Mouse (Mus musculus): ENCODE results near the gene Mettl7b. TPM values are rescaled to one million over a fixed set of nuclear protein-coding genes. Genes with fewer than 3 reads are reported as not detected.

The Mettl7b gene
- polyA plus RNA-seq, 2 experiments, result 0.21 to 0.24 TPM

DNA sequence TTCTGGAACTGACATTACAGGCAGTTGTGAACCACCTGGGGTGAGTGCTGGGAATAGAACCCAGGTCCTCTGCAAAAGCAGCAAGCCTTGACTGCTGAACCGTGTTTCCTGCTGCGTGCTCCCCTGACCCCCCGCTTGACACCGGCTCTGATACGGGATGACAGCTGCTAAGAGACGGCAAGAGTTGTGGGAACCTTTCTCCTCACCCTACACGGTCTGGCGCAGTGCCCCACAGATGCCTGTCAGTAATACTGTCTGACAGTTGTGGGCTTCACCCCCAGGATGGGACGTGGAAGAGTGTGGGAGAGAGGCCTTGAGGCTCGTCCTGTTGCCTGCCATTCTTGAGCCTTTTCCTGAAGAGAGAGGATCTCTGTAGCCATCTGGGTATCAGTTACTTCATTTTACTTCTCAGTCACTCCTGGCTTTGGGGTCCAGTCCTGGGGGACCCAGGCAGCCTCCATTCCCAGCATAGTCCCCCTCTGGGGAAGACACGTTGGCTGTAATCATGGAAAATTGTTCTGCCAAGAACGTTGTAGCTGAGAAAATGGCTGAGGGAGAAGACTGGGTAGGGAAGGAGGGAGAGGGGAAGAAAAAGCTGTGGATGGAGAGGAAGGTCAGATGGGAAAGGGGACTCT lies 22.9 kb downstream of the Mettl7b start:
- Histone ChIP-seq H3K9ac (ENCODE audit: low read depth, low read length, severe bottlenecking) (no peak overlapping the region), H3K4me2 (replicated peaks; ENCODE audit: low read depth, low read length, severe bottlenecking) (no peak overlapping the region), H3K27me3 (ENCODE audit: control insufficient read depth, insufficient read depth, low read length) (peaks cover 33% of the 10 kb centered on the region), H3K27ac (replicated peaks; ENCODE audit: low read depth, low read length) (no peak overlapping the region), H3K9me3 (ENCODE audit: control insufficient read depth, low read length) (no peaks in the 10 kb centered on the region), H3K36me3 (ENCODE audit: control insufficient read depth, insufficient read depth, low read length) (no peaks in the 10 kb centered on the region), H3K4me3 (replicated peaks; ENCODE audit: low read length) (no peak overlapping the region), H3K4me1 (ENCODE audit: control insufficient read depth, insufficient read depth, low read length) (peaks cover 3% of the 10 kb centered on the region; the same call in 1 of the 2 replicates)
- ATAC-seq (ENCODE audit: low FRiP score, low read depth) (peak; percentile 32; the same call in 1 of the 2 replicates), DNase-seq (ENCODE audit: low spot score) (no peak)
- no peak for TF ChIP-seq POLR2A (IDR thresholded peaks at IDR 0.05; ENCODE audit: borderline replicate concordance, extremely low read depth, insufficient read depth, insufficient read length)
- 71% methylated on average over 12 of the region's 12 CpGs for WGBS

DNA sequence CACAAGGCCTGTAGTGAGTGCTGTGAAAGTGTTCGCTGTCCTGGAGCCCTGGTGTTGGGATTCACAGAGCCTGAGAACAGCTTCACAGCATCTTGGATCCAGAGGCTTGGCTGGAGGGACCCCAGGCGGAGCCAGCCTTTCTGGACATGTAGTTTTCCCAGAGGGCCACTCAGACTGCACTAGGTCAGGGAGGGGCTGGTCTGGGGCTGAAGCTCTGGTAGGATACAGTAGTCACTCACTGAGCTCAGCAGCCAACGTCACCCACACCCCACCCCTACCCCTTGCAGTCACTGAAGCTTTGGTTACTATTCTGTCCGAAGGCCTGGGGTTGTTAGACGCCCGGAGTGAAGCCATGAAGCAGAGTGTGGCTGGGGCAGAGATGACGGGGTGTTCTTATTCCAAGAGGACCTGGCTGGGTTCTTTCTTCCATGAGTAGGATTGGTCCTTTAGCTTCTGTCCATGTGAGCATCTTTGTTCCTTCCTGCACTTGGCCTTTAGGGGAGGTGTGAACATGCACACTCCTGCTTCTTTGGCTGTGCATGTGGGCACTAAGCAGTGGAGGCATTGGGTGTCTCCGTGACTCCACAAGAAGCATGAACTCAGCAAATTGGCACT lies 24.9 kb downstream of the Mettl7b start:
- DNase-seq (ENCODE audit: low spot score) (no peak), ATAC-seq (ENCODE audit: low FRiP score, low read depth) (no peak)
- no peak overlapping the region for H3K9ac ChIP-seq (ENCODE audit: low read depth, low read length, severe bottlenecking)
- TF ChIP-seq POLR2A (IDR thresholded peaks at IDR 0.05; ENCODE audit: borderline replicate concordance, extremely low read depth, insufficient read depth, insufficient read length), result no peak
- no peak overlapping the region for H3K4me3 ChIP-seq (replicated peaks; ENCODE audit: low read length)
- H3K27ac ChIP-seq (replicated peaks; ENCODE audit: low read depth, low read length), result no peak overlapping the region
- H3K9me3 ChIP-seq (ENCODE audit: control insufficient read depth, low read length), result no peaks in the 10 kb centered on the region
- H3K4me1 ChIP-seq (ENCODE audit: control insufficient read depth, insufficient read depth, low read length), result peaks cover 3% of the 10 kb centered on the region; the same call in 1 of the 2 replicates
- H3K27me3 ChIP-seq (ENCODE audit: control insufficient read depth, insufficient read depth, low read length), result peaks cover 40% of the 10 kb centered on the region
- no peak overlapping the region for H3K4me2 ChIP-seq (replicated peaks; ENCODE audit: low read depth, low read length, severe bottlenecking)
- H3K36me3 ChIP-seq (ENCODE audit: control insufficient read depth, insufficient read depth, low read length), result no peaks in the 10 kb centered on the region
- whole genome bisulfite sequencing, result 67% methylated on average over 8 of the region's 8 CpGs

DNA sequence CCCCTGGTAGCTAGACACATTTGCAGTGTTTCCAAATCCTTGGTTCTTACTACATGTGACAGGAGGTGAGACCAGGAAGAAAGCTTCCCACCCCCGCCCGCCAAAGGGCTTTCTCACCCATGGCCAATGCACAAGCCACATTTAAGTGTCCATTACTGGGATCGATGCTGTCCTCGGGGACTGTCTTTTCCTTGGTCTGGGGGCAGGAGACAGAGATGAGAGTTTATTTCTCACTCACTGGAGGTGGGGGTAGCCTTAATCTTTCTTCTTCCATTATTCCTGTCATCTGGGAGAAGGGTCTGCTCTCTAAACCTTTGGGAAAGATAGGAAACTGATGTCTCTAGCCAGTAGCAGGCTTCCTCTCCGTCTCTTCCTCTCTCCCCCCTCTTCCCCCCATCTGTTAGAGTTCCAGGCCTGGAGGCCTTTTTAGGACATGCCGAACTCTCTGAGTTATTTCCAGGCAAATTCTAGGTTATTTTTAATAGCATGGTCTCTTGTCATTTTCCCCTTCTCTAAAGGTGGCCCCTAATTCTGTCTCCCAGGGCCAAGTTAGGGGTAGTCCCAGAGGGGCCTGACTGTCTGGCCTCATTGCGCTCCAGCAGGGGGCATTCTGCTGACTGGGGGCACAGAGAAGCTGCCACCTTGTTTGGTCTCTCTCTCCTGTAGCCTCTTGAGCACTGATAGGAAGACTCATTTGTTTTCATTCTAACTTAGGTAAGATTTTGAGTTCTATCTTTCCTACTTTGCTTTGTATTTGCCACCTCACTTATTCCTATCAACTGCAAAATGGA lies 25.6 kb downstream of the Mettl7b start:
- H3K4me2 ChIP-seq (replicated peaks; ENCODE audit: low read depth, low read length, severe bottlenecking), result no peak overlapping the region
- no peak overlapping the region for H3K9ac ChIP-seq (ENCODE audit: low read depth, low read length, severe bottlenecking)
- peaks cover 3% of the 10 kb centered on the region; the same call in 1 of the 2 replicates for H3K4me1 ChIP-seq (ENCODE audit: control insufficient read depth, insufficient read depth, low read length)
- H3K36me3 ChIP-seq (ENCODE audit: control insufficient read depth, insufficient read depth, low read length), result no peaks in the 10 kb centered on the region
- TF ChIP-seq POLR2A (IDR thresholded peaks at IDR 0.05; ENCODE audit: borderline replicate concordance, extremely low read depth, insufficient read depth, insufficient read length), result no peak
- DNase-seq (ENCODE audit: low spot score) (no peak), ATAC-seq (ENCODE audit: low FRiP score, low read depth) (no peak)
- no peak overlapping the region for H3K4me3 ChIP-seq (replicated peaks; ENCODE audit: low read length)
- H3K9me3 ChIP-seq (ENCODE audit: control insufficient read depth, low read length), result no peaks in the 10 kb centered on the region
- WGBS, result 56% methylated on average over 7 of the region's 7 CpGs
- H3K27ac ChIP-seq (replicated peaks; ENCODE audit: low read depth, low read length), result no peak overlapping the region
- H3K27me3 ChIP-seq (ENCODE audit: control insufficient read depth, insufficient read depth, low read length), result peaks cover 40% of the 10 kb centered on the region

DNA sequence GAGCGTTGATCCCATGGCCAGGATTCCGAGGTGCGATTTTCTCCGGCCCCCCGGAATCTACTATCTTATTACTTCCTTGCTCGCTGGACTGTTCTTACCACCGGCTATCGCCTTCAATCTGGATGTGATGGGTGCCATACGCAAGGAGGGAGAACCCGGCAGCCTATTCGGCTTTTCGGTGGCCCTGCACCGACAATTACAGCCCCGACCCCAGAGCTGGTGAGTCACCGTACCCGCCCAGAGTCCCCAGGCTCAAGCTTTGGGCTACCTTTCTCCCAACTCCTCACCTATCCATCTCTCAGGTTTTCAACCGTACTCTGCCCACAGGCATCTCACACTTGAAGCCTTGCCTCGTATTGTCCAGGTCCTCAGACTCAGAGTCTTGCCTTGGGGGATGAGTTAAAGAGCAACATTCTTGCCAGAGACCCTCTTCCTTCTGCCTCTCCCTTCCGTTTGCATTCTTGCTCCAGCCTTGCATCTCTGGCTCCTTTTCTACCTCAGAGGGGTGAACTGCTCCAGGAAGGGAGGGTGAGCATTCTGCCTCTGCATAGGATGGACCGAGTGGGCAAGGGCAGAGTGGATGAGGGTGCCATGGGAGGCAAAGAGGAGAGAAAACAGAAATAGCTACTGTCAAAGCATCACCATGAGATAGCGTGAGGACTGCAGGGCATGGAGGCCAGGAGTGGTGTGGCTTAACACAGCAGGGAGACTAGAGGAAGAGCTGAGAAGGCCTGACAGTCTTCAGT lies 26.6 kb downstream of the Mettl7b start:
- Histone ChIP-seq H3K9ac (ENCODE audit: low read depth, low read length, severe bottlenecking) (peak overlapping the region; percentile 31), H3K4me2 (replicated peaks; ENCODE audit: low read depth, low read length, severe bottlenecking) (peak overlapping the region; percentile 78), H3K27me3 (ENCODE audit: control insufficient read depth, insufficient read depth, low read length) (peaks cover 40% of the 10 kb centered on the region), H3K27ac (replicated peaks; ENCODE audit: low read depth, low read length) (no peak overlapping the region), H3K4me3 (replicated peaks; ENCODE audit: low read length) (peak overlapping the region; percentile 42), H3K9me3 (ENCODE audit: control insufficient read depth, low read length) (no peaks in the 10 kb centered on the region), H3K4me1 (ENCODE audit: control insufficient read depth, insufficient read depth, low read length) (peaks cover 3% of the 10 kb centered on the region; the same call in 1 of the 2 replicates), H3K36me3 (ENCODE audit: control insufficient read depth, insufficient read depth, low read length) (no peaks in the 10 kb centered on the region)
- ATAC-seq (ENCODE audit: low FRiP score, low read depth) (no peak), DNase-seq (ENCODE audit: low spot score) (no peak)
- no peak for TF ChIP-seq POLR2A (IDR thresholded peaks at IDR 0.05; ENCODE audit: borderline replicate concordance, extremely low read depth, insufficient read depth, insufficient read length)
- WGBS, result 4% methylated on average over 18 of the region's 21 CpGs

DNA sequence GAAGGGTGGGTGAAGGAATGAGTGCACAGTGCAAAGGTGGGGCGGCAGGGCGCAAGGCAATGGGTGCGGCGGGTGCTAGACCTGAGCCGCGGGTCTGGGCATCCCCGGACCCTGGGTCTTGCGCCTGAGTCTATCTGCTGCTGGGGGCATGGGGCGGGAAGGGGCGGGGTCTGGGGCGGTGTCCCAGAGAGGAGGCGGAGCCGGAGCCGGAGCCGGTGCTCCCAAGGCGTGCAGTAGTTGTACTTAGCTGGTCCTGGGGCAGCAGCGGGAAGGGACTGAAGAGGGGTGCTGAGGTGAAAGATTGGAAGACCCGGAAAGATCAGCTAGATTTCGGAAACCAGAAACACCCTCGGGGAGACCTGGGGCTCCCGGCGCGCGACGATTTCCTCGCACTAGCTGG lies 27.2 kb downstream of the Mettl7b start, which contains the start of gene Itga7:
Gene Itga7 (plus strand): TSS at position 245 of the 400 bp plus-strand sequence.
- peak within 1 kb of the TSS; percentile 42 for H3K4me3 ChIP-seq (replicated peaks; ENCODE audit: low read length)
- H3K27me3 ChIP-seq (ENCODE audit: control insufficient read depth, insufficient read depth, low read length), result peaks cover 40% of the 10 kb centered on the region

More for the DNA sequence above, 27.2 kb downstream of the Mettl7b start, which contains the start of gene Itga7:
- 0% methylated on average over 24 of the region's 26 CpGs for WGBS
- Histone ChIP-seq H3K4me2 (replicated peaks; ENCODE audit: low read depth, low read length, severe bottlenecking) (peak within 1 kb of the TSS; percentile 78), H3K9ac (ENCODE audit: low read depth, low read length, severe bottlenecking) (peak within 1 kb of the TSS; percentile 31), H3K27ac (replicated peaks; ENCODE audit: low read depth, low read length) (no peak within 1 kb of the TSS), H3K4me1 (ENCODE audit: control insufficient read depth, insufficient read depth, low read length) (peaks cover 3% of the 10 kb centered on the region; the same call in 1 of the 2 replicates), H3K36me3 (ENCODE audit: control insufficient read depth, insufficient read depth, low read length) (no peaks in the 10 kb centered on the region), H3K9me3 (ENCODE audit: control insufficient read depth, low read length) (no peaks in the 10 kb centered on the region)
- no peak for TF ChIP-seq POLR2A (IDR thresholded peaks at IDR 0.05; ENCODE audit: borderline replicate concordance, extremely low read depth, insufficient read depth, insufficient read length)
- ATAC-seq (ENCODE audit: low FRiP score, low read depth), result peak; percentile 58
- DNase-seq (ENCODE audit: low spot score), result peak; percentile 14
